Mouse (Mus musculus) layer of hippocampus, adult 2 months (tissue): ENCODE measurements around the gene Ccdc116. TPM values are rescaled to one million over a fixed set of nuclear protein-coding genes. Genes with fewer than 3 reads are reported as not detected.
"Not testable (repeated sequence)": the region's sequence is repeated elsewhere in the genome, so short reads cannot be mapped to it uniquely, and the experiment has no call there.

Experiments
- DNase-seq, 2 experiments: peaks; one replicate each; pipeline ENCODE4 v3.0.0; 2022; ENCODE audit warnings: low spot score in 2 of 2
- H3K27ac ChIP-seq: fragments of 200-600 bp; 2 replicates; pipeline ENCODE4 v1.8.1; 2022
- H3K4me3 ChIP-seq: fragments of 200-600 bp; 2 replicates; pipeline ENCODE4 v1.8.1; 2022; ENCODE audit warnings: mild to moderate bottlenecking
- CTCF ChIP-seq: fragments of 200-600 bp; conservative IDR thresholded peaks from 2 replicates; pipeline ENCODE4 v1.8.1; 2022; ENCODE audit warnings: antibody characterized with exemption, mild to moderate bottlenecking, moderate library complexity
- long read RNA-seq, 2 experiments: library from polyadenylated mRNA; stranded (forward); transcript quantifications; one replicate each; pipeline ENCODE4 v2.0.0; 2021; ENCODE audit warnings: borderline mapping rate in 2 of 2
- total RNA-seq, 2 experiments: library from RNA; stranded (reverse); gene quantifications; 2 replicates each; pipeline ENCODE4 v1.2.3; 2021

Ccdc116 gene
- total RNA-seq, result 1 to 10 TPM; 2.0 to 2.7 TPM
- long read RNA-seq, experiment 1, result 0 reads
- long read RNA-seq, experiment 2, full-length matches to known transcripts, result 1 of 2 reads
- long read RNA-seq, experiment 2, partial matches to known transcripts, result 0 of 2 reads
- long read RNA-seq, experiment 2, other reads (novel, unspliced or antisense), result 1 of 2 reads

GRCm38 (mm10) chr16:17146772-17147235, at the start of gene Ccdc116:
Gene Ccdc116, minus strand, starts transcription at chr16:17147229.
- peak; percentile 78 to 80 for DNase-seq
- Histone ChIP-seq H3K27ac (peak within 1 kb of the TSS; percentile 73), H3K4me3 (peak within 1 kb of the TSS; percentile 71)
- TF ChIP-seq CTCF, result peak; percentile 68

GRCm38 (mm10) chr16:17193823-17194222, 46.8 kb upstream of the Ccdc116 start:
- DNase-seq, result no peak

GRCm38 (mm10) chr16:17185475-17185874, 38.4 kb upstream of the Ccdc116 start:
- no peak overlapping the region for H3K27ac ChIP-seq
- TF ChIP-seq CTCF, result no peak
- no peak overlapping the region for H3K4me3 ChIP-seq
- no peak for DNase-seq

More at GRCm38 (mm10) chr16:17193823-17194222, 46.8 kb upstream of the Ccdc116 start:
- Histone ChIP-seq H3K4me3 (no peak overlapping the region), H3K27ac (no peak overlapping the region; the same call in 1 of the 2 replicates)
- TF ChIP-seq CTCF, result no peak

- no peak overlapping the region for H3K27ac ChIP-seq
- TF ChIP-seq CTCF, result no peak
- no peak for DNase-seq
- H3K4me3 ChIP-seq, result no peak overlapping the region
Observed at GRCm38 (mm10) chr16:17183003-17183402, 36.0 kb upstream of the Ccdc116 start.

GRCm38 (mm10) chr16:17182136-17182535, 35.1 kb upstream of the Ccdc116 start:
- DNase-seq, result no peak
- H3K27ac ChIP-seq, result peak overlapping the region; percentile 52; the same call in 1 of the 2 replicates
- no peak overlapping the region for H3K4me3 ChIP-seq
- no peak for TF ChIP-seq CTCF

GRCm38 (mm10) chr16:17181382-17181781, 34.4 kb upstream of the Ccdc116 start:
- no peak for DNase-seq
- no peak for TF ChIP-seq CTCF
- H3K4me3 ChIP-seq, result no peak overlapping the region
- peak overlapping the region; percentile 52; the same call in 1 of the 2 replicates for H3K27ac ChIP-seq

GRCm38 (mm10) chr16:17179706-17180105, 32.7 kb upstream of the Ccdc116 start:
- TF ChIP-seq CTCF, result no peak
- Histone ChIP-seq H3K27ac (no peak overlapping the region), H3K4me3 (no peak overlapping the region)
- no peak for DNase-seq

- no peak overlapping the region for H3K4me3 ChIP-seq
- no peak for DNase-seq
- no peak for TF ChIP-seq CTCF
- H3K27ac ChIP-seq, result no peak overlapping the region
Observed at GRCm38 (mm10) chr16:17177623-17178170, 30.7 kb upstream of the Ccdc116 start.

- Histone ChIP-seq H3K27ac (no peak overlapping the region), H3K4me3 (no peak overlapping the region)
- DNase-seq, result no peak
- TF ChIP-seq CTCF, result no peak
Observed at GRCm38 (mm10) chr16:17175765-17176164, 28.7 kb upstream of the Ccdc116 start.

GRCm38 (mm10) chr16:17168049-17168448, 21.0 kb upstream of the Ccdc116 start:
- H3K4me3 ChIP-seq, result no peak overlapping the region
- H3K27ac ChIP-seq, result no peak overlapping the region
- no peak for DNase-seq
- no peak for TF ChIP-seq CTCF

- no peak for DNase-seq
- Histone ChIP-seq H3K4me3 (no peak overlapping the region), H3K27ac (no peak overlapping the region)
- TF ChIP-seq CTCF, result no peak
Observed at GRCm38 (mm10) chr16:17167179-17167578, 20.1 kb upstream of the Ccdc116 start.

- not testable (repeated sequence) for H3K27ac ChIP-seq, DNase-seq, H3K4me3 ChIP-seq
Observed at GRCm38 (mm10) chr16:17165478-17165877, 18.4 kb upstream of the Ccdc116 start.

- TF ChIP-seq CTCF, result no peak
- no peak for DNase-seq
- H3K27ac ChIP-seq, result no peak overlapping the region
- no peak overlapping the region for H3K4me3 ChIP-seq
Observed at GRCm38 (mm10) chr16:17154346-17154745, 7.3 kb upstream of the Ccdc116 start.

GRCm38 (mm10) chr16:17151874-17152273, 4.8 kb upstream of the Ccdc116 start:
- Histone ChIP-seq H3K27ac (no peak overlapping the region), H3K4me3 (no peak overlapping the region)
- no peak for TF ChIP-seq CTCF
- no peak for DNase-seq
